12 mouse cellular contexts compared by ENCODE assay signal in genomic region chr2:151964052-151964451, GRCm38 (mm10). TPM values are rescaled to one million over a fixed set of nuclear protein-coding genes. Genes with fewer than 3 reads are reported as not detected.
DNase-seq lines count a peak whose midpoint lies in the region; ATAC-seq and TF ChIP-seq lines count a peak whose summit lies in the region.
"Had no signal": no experiment of that assay in that cellular context is flagged by ENCODE, and none has a peak within 500 bp of the region (broad histone marks: within the 10 kb centered on the region; RNA-seq: fewer than 3 reads in every experiment).

No protein-coding gene starts in this region.

- peaks cover 33% of the 10 kb centered on the region for H3K4me1 ChIP-seq in stomach, embryonic 16.5 days (ENCODE audit: control insufficient read depth, insufficient read depth, low read length)
- peaks cover 2% of the 10 kb centered on the region; the same call in 1 of the 2 replicates for H3K4me1 ChIP-seq in stomach, postnatal 0 days (replicated peaks; ENCODE audit: control insufficient read depth, insufficient read depth)
- H3K4me1 ChIP-seq in limb, embryonic 14.5 days (ENCODE audit: control insufficient read depth, insufficient read depth, low read length): peaks cover 19% of the 10 kb centered on the region

- DNase-seq in gastrocnemius, adult 2 months: peak; percentile 66
- no peak for DNase-seq in gastrocnemius, postnatal 36 days
- DNase-seq in stomach, postnatal 0 days (ENCODE audit: low spot score): no peak
- peak; percentile 42 for DNase-seq in limb, embryonic 14.5 days (ENCODE audit: low spot score)
- DNase-seq in layer of hippocampus, adult 18-20 months (ENCODE audit: low spot score in 2 of 2): no peak
- no peak for DNase-seq in left cerebral cortex, adult 9 months (ENCODE audit: low spot score in 2 of 2)
- DNase-seq in cerebellum, adult 8-10 months: no peak
- DNase-seq: kidney, adult 11 months; layer of hippocampus, postnatal 36 days; lung, adult 2 months had no signal

- intact Hi-C loops in gastrocnemius, adult 2 months (cut with DNase I): no loop called here
- intact Hi-C loops in gastrocnemius, postnatal 36 days (cut with DNase I): no loop called here

- 17% methylated on average over 9 of the region's 9 CpGs for WGBS in stomach, embryonic 16.5 days
- WGBS in stomach, postnatal 0 days: 36% methylated on average over 9 of the region's 9 CpGs
- 8% methylated on average over 9 of the region's 9 CpGs for WGBS in limb, embryonic 14.5 days

- no peaks in the 10 kb centered on the region for H3K9me3 ChIP-seq in stomach, embryonic 16.5 days (replicated peaks; ENCODE audit: control insufficient read depth, low read length)
- H3K9me3 ChIP-seq in stomach, postnatal 0 days (ENCODE audit: control insufficient read depth, low read length): no peaks in the 10 kb centered on the region
- no peaks in the 10 kb centered on the region for H3K9me3 ChIP-seq in limb, embryonic 14.5 days (ENCODE audit: control insufficient read depth, low read length)

- no peak overlapping the region for H3K4me3 ChIP-seq in gastrocnemius, adult 2 months
- H3K4me3 ChIP-seq in stomach, embryonic 16.5 days (replicated peaks; ENCODE audit: low read length): no peak overlapping the region
- no peak overlapping the region for H3K4me3 ChIP-seq in stomach, postnatal 0 days (ENCODE audit: low read depth, low read length)
- H3K4me3 ChIP-seq in limb, embryonic 14.5 days (replicated peaks; ENCODE audit: low read length): no peak overlapping the region

- H3K36me3 ChIP-seq in stomach, embryonic 16.5 days (ENCODE audit: control insufficient read depth, insufficient read depth, low read length): peaks cover 7% of the 10 kb centered on the region; the same call in 1 of the 2 replicates
- peaks cover 5% of the 10 kb centered on the region; the same call in 1 of the 2 replicates for H3K36me3 ChIP-seq in stomach, postnatal 0 days (ENCODE audit: control insufficient read depth, insufficient read depth, low read length)
- H3K36me3 ChIP-seq in limb, embryonic 14.5 days (ENCODE audit: control insufficient read depth, insufficient read depth, low read length): 0 out of 2 replicates have a peak, but pooled peaks cover 3% of the 10 kb centered on the region

- no peak for TF ChIP-seq POLR2A in limb, embryonic 14.5 days (IDR thresholded peaks at IDR 0.05; ENCODE audit: borderline replicate concordance, extremely low read depth, insufficient read depth, insufficient read length)

- 0 out of 2 replicates have a peak overlapping the region, but pooled peaks have one; percentile 17 for H3K9ac ChIP-seq in stomach, embryonic 16.5 days (ENCODE audit: low read length)
- no peak overlapping the region for H3K9ac ChIP-seq in stomach, postnatal 0 days (ENCODE audit: low read length)
- H3K9ac ChIP-seq in limb, embryonic 14.5 days (ENCODE audit: low read depth, low read length, severe bottlenecking): no peak overlapping the region

- no peak overlapping the region for H3K4me2 ChIP-seq in stomach, embryonic 16.5 days (ENCODE audit: low read depth, low read length)
- no peak overlapping the region for H3K4me2 ChIP-seq in stomach, postnatal 0 days (replicated peaks; ENCODE audit: low read depth)
- no peak overlapping the region for H3K4me2 ChIP-seq in limb, embryonic 14.5 days (replicated peaks; ENCODE audit: low read depth, low read length, severe bottlenecking)

- peak overlapping the region; percentile 41 for H3K27ac ChIP-seq in gastrocnemius, adult 2 months
- no peak overlapping the region for H3K27ac ChIP-seq in stomach, embryonic 16.5 days (ENCODE audit: low read length)
- H3K27ac ChIP-seq in stomach, postnatal 0 days (replicated peaks): no peak overlapping the region
- H3K27ac ChIP-seq in limb, embryonic 14.5 days (replicated peaks; ENCODE audit: low read depth, low read length): no peak overlapping the region

- TF ChIP-seq EP300 in stomach, postnatal 0 days (optimal IDR thresholded peaks at IDR 0.05): no peak

- no peak for TF ChIP-seq CTCF in gastrocnemius, adult 2 months (IDR thresholded peaks at IDR 0.05)
- TF ChIP-seq CTCF in stomach, postnatal 0 days (IDR thresholded peaks at IDR 0.05; ENCODE audit: low read depth): no peak

- no peak for ATAC-seq in stomach, embryonic 16.5 days (ENCODE audit: insufficient read depth, low FRiP score)
- no peak for ATAC-seq in stomach, postnatal 0 days (ENCODE audit: low FRiP score, low TSS enrichment)
- ATAC-seq in limb, embryonic 14.5 days (ENCODE audit: low FRiP score, low read depth): peak; percentile 50

- no peaks in the 10 kb centered on the region for H3K27me3 ChIP-seq in stomach, embryonic 16.5 days (ENCODE audit: control insufficient read depth, insufficient read depth, low read length)
- no peaks in the 10 kb centered on the region for H3K27me3 ChIP-seq in stomach, postnatal 0 days (ENCODE audit: control insufficient read depth, insufficient read depth, low read length)
- no peaks in the 10 kb centered on the region for H3K27me3 ChIP-seq in limb, embryonic 14.5 days (ENCODE audit: control insufficient read depth, insufficient read depth, low read length)

RNA-seq across cellular contexts. Expression of gene Fam110a, which starts 16.0 kb away (rescaled TPM):
- total RNA-seq in gastrocnemius, adult 2 months (2021): 1 to 10 TPM; 1.8 to 2.6 TPM
- 1 to 10 TPM; 2.5 to 2.6 TPM for total RNA-seq in gastrocnemius, postnatal 36 days (2021)
- 31.2 and 32.7 TPM in 2 replicates for polyA plus RNA-seq in stomach, embryonic 16.5 days (2015; fragmentation: Nextera tagmentation; extraction: Ambion mirVana)
- polyA plus RNA-seq in stomach, postnatal 0 days (2015; fragmentation: Nextera tagmentation; extraction: Ambion mirVana): 29.9 and 33.7 TPM in 2 replicates
- polyA plus RNA-seq in limb, embryonic 14.5 days (2012; rRNA removed): 14.6 and 19.8 TPM in 2 replicates
- polyA plus RNA-seq in limb, embryonic 14.5 days (2014; fragmentation: Nextera tagmentation; extraction: Ambion mirVana): 21.3 and 23.5 TPM in 2 replicates
- 1 to 10 TPM; 7.3 to 9.7 TPM for total RNA-seq in layer of hippocampus, adult 18-20 months (2021)

RNA-seq across cellular contexts. Expression of gene Slc52a3, which starts 32.3 kb away (rescaled TPM):
- 1 to 10 TPM in 1 of 2 experiments, under 1 TPM in 1; 0.69 to 1.6 TPM for total RNA-seq in gastrocnemius, adult 2 months (2021)
- total RNA-seq in gastrocnemius, postnatal 36 days (2021): under 1 TPM; 0.36 to 0.91 TPM
- polyA plus RNA-seq in stomach, embryonic 16.5 days (2015; fragmentation: Nextera tagmentation; extraction: Ambion mirVana): 13.9 and 21.8 TPM in 2 replicates
- 22.2 and 24.9 TPM in 2 replicates for polyA plus RNA-seq in stomach, postnatal 0 days (2015; fragmentation: Nextera tagmentation; extraction: Ambion mirVana)
- polyA plus RNA-seq in limb, embryonic 14.5 days (2012; rRNA removed): 2.7 TPM in 2 replicates
- polyA plus RNA-seq in limb, embryonic 14.5 days (2014; fragmentation: Nextera tagmentation; extraction: Ambion mirVana): 3.4 and 3.6 TPM in 2 replicates
- 1 to 10 TPM; 2.1 to 2.4 TPM for total RNA-seq in layer of hippocampus, adult 18-20 months (2021)

RNA-seq across cellular contexts. Expression of gene Angpt4, which starts 53.0 kb away (rescaled TPM):
- under 1 TPM in 1 of 2 experiments, not detected in 1; 0.20 TPM for total RNA-seq in gastrocnemius, adult 2 months (2021)
- total RNA-seq in gastrocnemius, postnatal 36 days (2021): under 1 TPM; 0.10 to 0.15 TPM
- 0.46 and 0.81 TPM in 2 replicates for polyA plus RNA-seq in stomach, embryonic 16.5 days (2015; fragmentation: Nextera tagmentation; extraction: Ambion mirVana)
- 0.42 and 0.45 TPM in 2 replicates for polyA plus RNA-seq in stomach, postnatal 0 days (2015; fragmentation: Nextera tagmentation; extraction: Ambion mirVana)
- polyA plus RNA-seq in limb, embryonic 14.5 days (2012; rRNA removed): 0.53 and 0.59 TPM in 2 replicates
- 0.28 and 0.36 TPM in 2 replicates for polyA plus RNA-seq in limb, embryonic 14.5 days (2014; fragmentation: Nextera tagmentation; extraction: Ambion mirVana)
- total RNA-seq in layer of hippocampus, adult 18-20 months (2021): not detected
- total RNA-seq: common myeloid progenitor, adult 5-6 weeks had no signal

Comparison
In these comparisons a context has a peak if more than half of its experiments do, and no peak if none do; other contexts are left out.
1. DNase-seq: peak in gastrocnemius, adult 2 months (single experiment) and limb, embryonic 14.5 days (single experiment); none in gastrocnemius, postnatal 36 days (0 of 2), stomach, postnatal 0 days (single experiment), layer of hippocampus, adult 18-20 months (0 of 2), left cerebral cortex, adult 9 months (0 of 2) and cerebellum, adult 8-10 months (single experiment).